Mouse (Mus musculus): ENCODE measurements at regions not wholly inside any gene's neighbourhood (a gene's known extent, or its start where the extent isn't known, plus 50 kb on each side); places are given as distances from the start of the nearest gene placed in this dataset.

- ATAC-seq (ENCODE audit: insufficient read depth): no peak
- 57% methylated on average over 1 of the region's 1 CpGs for WGBS (ENCODE audit: insufficient replicate concordance)
- Histone ChIP-seq H3K4me1 (replicated peaks) (no peaks in the 10 kb centered on the region), H3K27ac (replicated peaks) (no peak overlapping the region), H3K4me3 (replicated peaks) (no peak overlapping the region), H3K36me3 (replicated peaks) (no peaks in the 10 kb centered on the region), H3K9ac (no peak overlapping the region), H3K4me2 (no peak overlapping the region), H3K27me3 (no peaks in the 10 kb centered on the region), H3K9me3 (replicated peaks) (no peaks in the 10 kb centered on the region)
These were observed 87.0 kb upstream of the Dnajc19 start for GRCm38 (mm10) chr3:34168087-34168486.

GRCm38 (mm10) chr3:34150036-34150435 is 68.9 kb upstream of the Dnajc19 start:
- Histone ChIP-seq H3K4me1 (replicated peaks) (no peaks in the 10 kb centered on the region), H3K27ac (replicated peaks) (no peak overlapping the region), H3K4me3 (replicated peaks) (no peak overlapping the region), H3K4me2 (no peak overlapping the region), H3K9ac (no peak overlapping the region), H3K27me3 (no peaks in the 10 kb centered on the region), H3K36me3 (replicated peaks) (no peaks in the 10 kb centered on the region), H3K9me3 (replicated peaks) (no peaks in the 10 kb centered on the region)
- WGBS (ENCODE audit: insufficient replicate concordance): 38% methylated on average over 2 of the region's 2 CpGs
- ATAC-seq (ENCODE audit: insufficient read depth): no peak

DNA sequence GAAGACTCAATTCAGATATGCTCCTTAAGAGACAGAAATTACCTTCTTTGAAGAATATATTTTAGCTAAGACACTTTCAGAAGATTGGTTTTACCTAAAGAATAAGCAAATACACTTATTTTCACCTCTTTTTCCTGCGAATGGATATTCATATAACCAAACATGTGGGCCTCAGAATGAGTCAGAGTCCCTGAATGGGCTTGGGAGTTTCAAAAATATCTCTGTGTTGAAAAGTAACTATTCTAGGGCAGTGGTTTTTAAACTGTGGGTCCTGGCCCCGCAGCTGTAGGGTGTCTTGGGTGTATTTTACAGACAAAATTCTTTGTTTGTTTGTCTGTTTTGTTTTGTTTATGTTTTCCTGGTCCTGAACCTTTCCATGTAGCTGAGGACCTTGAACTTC is 62.5 kb upstream of the Dnajc19 start:
- Histone ChIP-seq H3K4me2 (no peak overlapping the region), H3K27ac (replicated peaks) (no peak overlapping the region), H3K4me3 (replicated peaks) (no peak overlapping the region), H3K9ac (no peak overlapping the region), H3K9me3 (replicated peaks) (no peaks in the 10 kb centered on the region), H3K4me1 (replicated peaks) (no peaks in the 10 kb centered on the region), H3K27me3 (no peaks in the 10 kb centered on the region), H3K36me3 (replicated peaks) (no peaks in the 10 kb centered on the region)
- no peak for ATAC-seq (ENCODE audit: insufficient read depth)
- 35% methylated on average over 2 of the region's 2 CpGs for WGBS (ENCODE audit: insufficient replicate concordance)

DNA sequence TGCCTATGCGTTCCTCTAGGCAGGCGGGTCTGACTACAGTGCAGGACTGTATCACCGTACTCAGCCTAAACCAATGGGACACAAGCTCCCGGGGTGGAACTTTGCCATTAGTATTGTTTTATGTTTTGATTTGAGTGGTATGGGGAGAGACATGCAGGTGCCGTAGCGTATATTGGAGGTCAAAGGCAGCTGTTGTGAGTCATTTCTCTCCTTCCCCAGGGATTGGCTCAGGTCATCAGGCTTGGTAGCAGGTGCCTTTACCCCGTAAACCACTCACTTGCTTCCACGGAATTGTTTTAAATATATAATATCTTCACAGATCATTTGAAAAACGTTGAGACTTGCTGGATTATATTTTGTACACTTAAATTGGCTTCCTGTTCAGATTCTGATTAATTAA is 58.1 kb upstream of the Dnajc19 start:
- no peak overlapping the region for H3K9ac ChIP-seq
- no peak overlapping the region for H3K27ac ChIP-seq (replicated peaks)
- no peaks in the 10 kb centered on the region for H3K9me3 ChIP-seq (replicated peaks)
- H3K27me3 ChIP-seq: no peaks in the 10 kb centered on the region
- no peaks in the 10 kb centered on the region for H3K36me3 ChIP-seq (replicated peaks)
- H3K4me1 ChIP-seq (replicated peaks): no peaks in the 10 kb centered on the region
- no peak for ATAC-seq (ENCODE audit: insufficient read depth)
- WGBS (ENCODE audit: insufficient replicate concordance): 60% methylated on average over 9 of the region's 9 CpGs
- no peak overlapping the region for H3K4me2 ChIP-seq
- H3K4me3 ChIP-seq (replicated peaks): no peak overlapping the region

- no peaks in the 10 kb centered on the region for H3K36me3 ChIP-seq (replicated peaks)
- no peak overlapping the region for H3K4me2 ChIP-seq
- no peak overlapping the region for H3K9ac ChIP-seq
- no peaks in the 10 kb centered on the region for H3K27me3 ChIP-seq
- no peaks in the 10 kb centered on the region for H3K9me3 ChIP-seq (replicated peaks)
- 40% methylated on average over 7 of the region's 7 CpGs for WGBS (ENCODE audit: insufficient replicate concordance)
- H3K4me3 ChIP-seq (replicated peaks): no peak overlapping the region
- no peak overlapping the region for H3K27ac ChIP-seq (replicated peaks)
- no peaks in the 10 kb centered on the region for H3K4me1 ChIP-seq (replicated peaks)
- no peak for ATAC-seq (ENCODE audit: insufficient read depth)
These were observed 56.9 kb upstream of the Dnajc19 start for GRCm38 (mm10) chr3:34137984-34138383.

DNA sequence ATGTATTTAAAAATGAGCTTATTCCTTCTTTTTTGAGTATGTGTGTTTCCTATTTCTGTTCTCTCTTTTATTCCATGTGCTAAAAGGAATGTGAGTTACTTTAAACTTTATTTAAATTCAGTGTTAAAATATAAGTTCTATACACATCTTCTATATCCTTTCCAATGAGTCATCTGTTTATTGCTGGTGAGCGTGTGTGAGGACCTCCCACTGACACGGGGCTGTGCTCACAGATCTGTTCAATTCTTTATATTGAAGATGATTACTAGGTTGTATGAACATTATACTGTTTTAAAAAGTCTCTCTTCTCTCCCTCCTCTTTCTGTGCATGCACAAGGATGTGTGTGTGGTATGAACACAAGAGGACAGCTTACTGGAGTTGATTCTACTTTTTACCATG is 55.3 kb upstream of the Dnajc19 start:
- Histone ChIP-seq H3K27ac (replicated peaks) (no peak overlapping the region), H3K27me3 (no peaks in the 10 kb centered on the region), H3K9ac (no peak overlapping the region), H3K4me3 (replicated peaks) (no peak overlapping the region), H3K4me1 (replicated peaks) (no peaks in the 10 kb centered on the region), H3K36me3 (replicated peaks) (no peaks in the 10 kb centered on the region), H3K4me2 (no peak overlapping the region), H3K9me3 (replicated peaks) (no peaks in the 10 kb centered on the region)
- 68% methylated on average over 2 of the region's 2 CpGs for WGBS (ENCODE audit: insufficient replicate concordance)
- no peak for ATAC-seq (ENCODE audit: insufficient read depth)

Data from liver, embryonic 15.5 days (tissue).